ENCODE assay signal across 12 mouse cellular contexts in the genomic region with DNA sequence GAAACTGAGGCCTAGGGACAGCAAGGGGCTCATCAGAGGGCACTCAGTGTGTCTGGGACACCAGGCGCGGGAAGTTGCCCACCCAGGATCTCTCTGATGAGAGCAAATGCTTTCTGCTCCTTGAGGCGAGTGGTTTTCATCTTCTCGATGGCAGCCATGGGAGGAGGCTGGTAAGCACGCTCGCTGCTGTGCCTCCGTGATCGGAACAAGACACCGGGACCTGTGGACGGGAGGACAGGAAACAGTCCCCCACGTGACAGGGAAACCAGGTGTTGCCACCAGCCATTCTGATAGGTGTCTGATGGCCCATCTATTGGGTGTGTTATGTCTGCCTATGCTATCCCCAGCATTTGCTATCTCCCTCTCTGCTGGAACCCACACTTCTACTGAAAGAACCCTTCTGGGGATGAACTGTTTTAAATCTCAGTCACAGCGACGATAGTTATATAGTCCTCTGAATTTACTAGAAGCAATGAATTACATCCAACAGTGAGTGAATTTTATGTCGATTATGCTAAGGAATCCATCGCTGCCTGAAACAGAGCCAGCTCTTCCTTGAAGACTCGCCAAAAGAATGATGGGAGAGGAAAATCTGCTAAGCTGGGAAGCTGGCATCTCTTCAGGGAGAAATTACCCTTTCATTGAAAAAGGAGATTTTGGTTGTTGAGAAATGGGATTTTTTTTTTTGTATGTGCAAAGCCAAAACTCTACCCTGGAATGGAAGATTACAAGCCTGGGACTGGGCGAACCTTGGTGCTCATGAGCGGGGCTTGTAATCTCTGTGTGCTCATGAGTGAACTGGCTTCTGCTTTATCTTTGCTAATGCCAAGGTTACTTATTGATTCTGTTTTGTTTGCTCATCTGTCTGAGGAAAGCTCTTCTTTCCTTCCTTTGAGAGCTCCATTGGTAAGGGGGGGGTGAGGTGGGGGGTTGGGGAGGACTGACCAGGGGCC. TPM values are rescaled to one million over a fixed set of nuclear protein-coding genes. Genes with fewer than 3 reads are reported as not detected.
DNase-seq lines count a peak whose midpoint lies in the region; ATAC-seq and TF ChIP-seq lines count a peak whose summit lies in the region.
"Had no signal": no experiment of that assay in that cellular context is flagged by ENCODE, and none has a peak within 500 bp of the region (broad histone marks: within the 10 kb centered on the region; RNA-seq: fewer than 3 reads in every experiment).

No protein-coding gene starts in this region.

- H3K4me2 ChIP-seq in limb, embryonic 14.5 days (replicated peaks; ENCODE audit: low read depth, low read length, severe bottlenecking) = no peak overlapping the region
- H3K4me2 ChIP-seq: limb, embryonic 13.5 days had no signal

- no peak for TF ChIP-seq CTCF in layer of hippocampus, adult 2 months (conservative IDR thresholded peaks at IDR 0.05)

- no peaks in the 10 kb centered on the region for H3K27me3 ChIP-seq in limb, embryonic 14.5 days (ENCODE audit: control insufficient read depth, insufficient read depth, low read length)
- peaks cover 14% of the 10 kb centered on the region for H3K27me3 ChIP-seq in limb, embryonic 10.5 days (ENCODE audit: low read depth, poor library complexity, severe bottlenecking)
- H3K27me3 ChIP-seq: limb, embryonic 13.5 days had no signal

- WGBS in limb, embryonic 14.5 days = 73% methylated on average over 18 of the region's 18 CpGs
- WGBS in limb, embryonic 10.5 days = 89% methylated on average over 18 of the region's 18 CpGs

- H3K9me3 ChIP-seq in limb, embryonic 14.5 days (ENCODE audit: control insufficient read depth, low read length) = no peaks in the 10 kb centered on the region
- no peaks in the 10 kb centered on the region for H3K9me3 ChIP-seq in limb, embryonic 10.5 days (replicated peaks)
- H3K9me3 ChIP-seq: limb, embryonic 13.5 days had no signal

- H3K27ac ChIP-seq in limb, embryonic 14.5 days (replicated peaks; ENCODE audit: low read depth, low read length) = no peak overlapping the region
- no peak overlapping the region for H3K27ac ChIP-seq in limb, embryonic 10.5 days
- no peak overlapping the region for H3K27ac ChIP-seq in layer of hippocampus, adult 2 months
- H3K27ac ChIP-seq: limb, embryonic 13.5 days had no signal

- H3K4me3 ChIP-seq in limb, embryonic 14.5 days (replicated peaks; ENCODE audit: low read length) = no peak overlapping the region
- H3K4me3 ChIP-seq in limb, embryonic 10.5 days = no peak overlapping the region
- H3K4me3 ChIP-seq in layer of hippocampus, adult 2 months = no peak overlapping the region
- H3K4me3 ChIP-seq: limb, embryonic 13.5 days had no signal

- peak; percentile 63 to 74 for DNase-seq in adrenal gland, adult (ENCODE audit: inconsistent age in 2 of 2, low spot score in 1 of 2)
- DNase-seq in adrenal gland, postnatal 14 days = no peak
- peak; percentile 57 for DNase-seq in limb, embryonic 14.5 days (ENCODE audit: low spot score)
- no peak for DNase-seq in limb, embryonic 10.5 days (ENCODE audit: low spot score)
- DNase-seq in layer of hippocampus, adult 2 months (ENCODE audit: low spot score in 2 of 2) = peak; percentile 21 to 54
- DNase-seq in right cerebral cortex, postnatal 36 days (ENCODE audit: low spot score in 2 of 2) = peak; percentile 26 to 29
- no peak for DNase-seq in B cell, adult 2 months
- DNase-seq: cerebellum, adult 18-20 months; kidney, postnatal 10 days; lung, postnatal 10 days had no signal

- no peak for TF ChIP-seq POLR2A in limb, embryonic 14.5 days (IDR thresholded peaks at IDR 0.05; ENCODE audit: borderline replicate concordance, extremely low read depth, insufficient read depth, insufficient read length)

- no peaks in the 10 kb centered on the region for H3K36me3 ChIP-seq in limb, embryonic 14.5 days (ENCODE audit: control insufficient read depth, insufficient read depth, low read length)
- no peaks in the 10 kb centered on the region for H3K36me3 ChIP-seq in limb, embryonic 10.5 days
- H3K36me3 ChIP-seq: limb, embryonic 13.5 days had no signal

- H3K4me1 ChIP-seq in limb, embryonic 14.5 days (ENCODE audit: control insufficient read depth, insufficient read depth, low read length) = no peaks in the 10 kb centered on the region
- H3K4me1 ChIP-seq in limb, embryonic 10.5 days = no peaks in the 10 kb centered on the region
- H3K4me1 ChIP-seq: limb, embryonic 13.5 days had no signal

- H3K9ac ChIP-seq in limb, embryonic 14.5 days (ENCODE audit: low read depth, low read length, severe bottlenecking) = no peak overlapping the region
- H3K9ac ChIP-seq: limb, embryonic 13.5 days had no signal

- ATAC-seq in limb, embryonic 14.5 days (ENCODE audit: low FRiP score, low read depth) = no peak
- no peak for ATAC-seq in inflammation-experienced regulatory T-cells, adult 6 months

RNA-seq across cellular contexts. Expression of a gene that starts 26.3 kb away (rescaled TPM):
- total RNA-seq in adrenal gland, postnatal 14 days (2021) = 138 and 149 TPM in 2 replicates
- 55.5 and 68.2 TPM in 2 replicates for polyA plus RNA-seq in limb, embryonic 14.5 days (2012; rRNA removed)
- 121 and 122 TPM in 2 replicates for polyA plus RNA-seq in limb, embryonic 14.5 days (2014; fragmentation: Nextera tagmentation; extraction: Ambion mirVana)
- 175 and 200 TPM in 2 replicates for polyA plus RNA-seq in limb, embryonic 10.5 days (2016; fragmentation: Nextera tagmentation; extraction: Ambion mirVana)
- total RNA-seq in layer of hippocampus, adult 2 months (2021) = 10 to 100 TPM; 39.9 to 42.9 TPM
- polyA plus RNA-seq in inflammation-experienced regulatory T-cells, adult 6 months (2017; shearing (Covaris generic)) = 10 to 100 TPM; 23.8 to 29.5 (median 24.6) TPM

RNA-seq across cellular contexts. Expression of a gene that starts 40.8 kb away (rescaled TPM):
- total RNA-seq in adrenal gland, postnatal 14 days (2021) = 1.0 and 1.3 TPM in 2 replicates
- polyA plus RNA-seq in limb, embryonic 14.5 days (2012; rRNA removed) = 1.1 and 1.4 TPM in 2 replicates
- polyA plus RNA-seq in limb, embryonic 14.5 days (2014; fragmentation: Nextera tagmentation; extraction: Ambion mirVana) = 0.74 and 0.95 TPM in 2 replicates
- polyA plus RNA-seq in limb, embryonic 10.5 days (2016; fragmentation: Nextera tagmentation; extraction: Ambion mirVana) = 1.5 and 2.3 TPM in 2 replicates
- 1 to 10 TPM; 6.9 to 7.5 TPM for total RNA-seq in layer of hippocampus, adult 2 months (2021)
- under 1 TPM in 1 of 3 experiments, not detected in 2; 0.25 TPM for polyA plus RNA-seq in inflammation-experienced regulatory T-cells, adult 6 months (2017; shearing (Covaris generic))

Comparison
In these comparisons a context has a peak if more than half of its experiments do, and no peak if none do; other contexts are left out.
1. DNase-seq: peak in adrenal gland, adult (2 of 2), limb, embryonic 14.5 days (single experiment), layer of hippocampus, adult 2 months (2 of 2) and right cerebral cortex, postnatal 36 days (2 of 2); none in adrenal gland, postnatal 14 days (single experiment), limb, embryonic 10.5 days (single experiment) and B cell, adult 2 months (0 of 2).